Mouse (Mus musculus): ENCODE data around the gene Gm9508.

GRCm38 (mm10) chr10:77667402-77667801 lies 29.6 kb downstream of the Gm9508 start:
- no peak for TF ChIP-seq CTCF (IDR thresholded peaks at IDR 0.05; ENCODE audit: low read depth)
- TF ChIP-seq EP300 (IDR thresholded peaks at IDR 0.05; ENCODE audit: low read depth): no peak

Data from liver, postnatal 0 days (tissue).